Mouse (Mus musculus): ENCODE results near the gene Camk2d. TPM values are rescaled to one million over a fixed set of nuclear protein-coding genes. Genes with fewer than 3 reads are reported as not detected.

Gene Camk2d
- total RNA-seq (2021): 78.9 and 95.8 TPM in 2 replicates
- long read RNA-seq, experiment 1, full-length matches to known transcripts: 64 of 85 reads
- long read RNA-seq, experiment 1, partial matches to known transcripts: 5 of 85 reads
- long read RNA-seq, experiment 1, other reads (novel, unspliced or antisense): 16 of 85 reads
- long read RNA-seq, experiment 2, full-length matches to known transcripts: 46 of 64 reads
- long read RNA-seq, experiment 2, partial matches to known transcripts: 10 of 64 reads
- long read RNA-seq, experiment 2, other reads (novel, unspliced or antisense): 8 of 64 reads

- DNase-seq: peak; percentile 99
Observed at GRCm38 (mm10) chr3:126596086-126596485, at the start of gene Camk2d. Gene Camk2d (plus strand): TSS chr3:126596302.

GRCm38 (mm10) chr3:126547941-126548340, 48.2 kb upstream of the Camk2d start:
- peak; percentile 22 for DNase-seq

- no peak for DNase-seq
Observed at GRCm38 (mm10) chr3:126563646-126564045, 32.5 kb upstream of the Camk2d start.

- no peak for DNase-seq
Observed at GRCm38 (mm10) chr3:126570628-126571027, 25.5 kb upstream of the Camk2d start.

GRCm38 (mm10) chr3:126572915-126573314, 23.2 kb upstream of the Camk2d start:
- DNase-seq: no peak

GRCm38 (mm10) chr3:126575927-126576326, 20.2 kb upstream of the Camk2d start:
- peak; percentile 35 for DNase-seq

- DNase-seq: no peak
Observed at GRCm38 (mm10) chr3:126586134-126586533, 10.0 kb upstream of the Camk2d start.

GRCm38 (mm10) chr3:126587477-126587876, 8.6 kb upstream of the Camk2d start:
- no peak for DNase-seq

- no peak for DNase-seq
Observed at GRCm38 (mm10) chr3:126589556-126589955, 6.5 kb upstream of the Camk2d start.

GRCm38 (mm10) chr3:126595456-126595855, 646 bp upstream of the Camk2d start:
- DNase-seq: no peak

GRCm38 (mm10) chr3:126596491-126597160, 524 bp downstream of the Camk2d start:
- peak; percentile 95 for DNase-seq

- peak; percentile 93 for DNase-seq
Observed at GRCm38 (mm10) chr3:126597161-126597595, 1.1 kb downstream of the Camk2d start.

- peak; percentile 23 for DNase-seq
Observed at GRCm38 (mm10) chr3:126597596-126598328, 1.7 kb downstream of the Camk2d start.

GRCm38 (mm10) chr3:126598329-126598676, 2.2 kb downstream of the Camk2d start:
- DNase-seq: no peak

GRCm38 (mm10) chr3:126598881-126599280, 2.8 kb downstream of the Camk2d start:
- no peak for DNase-seq

- DNase-seq: no peak
Observed at GRCm38 (mm10) chr3:126599335-126599734, 3.2 kb downstream of the Camk2d start.

GRCm38 (mm10) chr3:126599936-126600335, 3.8 kb downstream of the Camk2d start:
- no peak for DNase-seq

- no peak for DNase-seq
Observed at GRCm38 (mm10) chr3:126602772-126603171, 6.7 kb downstream of the Camk2d start.

- no peak for DNase-seq
Observed at GRCm38 (mm10) chr3:126604656-126605434, 8.7 kb downstream of the Camk2d start.

GRCm38 (mm10) chr3:126609310-126609709, 13.2 kb downstream of the Camk2d start:
- no peak for DNase-seq

- no peak for DNase-seq
Observed at GRCm38 (mm10) chr3:126609795-126610451, 13.8 kb downstream of the Camk2d start.

GRCm38 (mm10) chr3:126611624-126612023, 15.5 kb downstream of the Camk2d start:
- DNase-seq: peak; percentile 39

Data from adrenal gland, postnatal 14 days (tissue).